Mouse (Mus musculus): ENCODE measurements around the gene Slc1a7. TPM values are rescaled to one million over a fixed set of nuclear protein-coding genes. Genes with fewer than 3 reads are reported as not detected.

The Slc1a7 gene
- total RNA-seq, 2 experiments from 2014 or later: 0.27 to 0.45 TPM

DNA sequence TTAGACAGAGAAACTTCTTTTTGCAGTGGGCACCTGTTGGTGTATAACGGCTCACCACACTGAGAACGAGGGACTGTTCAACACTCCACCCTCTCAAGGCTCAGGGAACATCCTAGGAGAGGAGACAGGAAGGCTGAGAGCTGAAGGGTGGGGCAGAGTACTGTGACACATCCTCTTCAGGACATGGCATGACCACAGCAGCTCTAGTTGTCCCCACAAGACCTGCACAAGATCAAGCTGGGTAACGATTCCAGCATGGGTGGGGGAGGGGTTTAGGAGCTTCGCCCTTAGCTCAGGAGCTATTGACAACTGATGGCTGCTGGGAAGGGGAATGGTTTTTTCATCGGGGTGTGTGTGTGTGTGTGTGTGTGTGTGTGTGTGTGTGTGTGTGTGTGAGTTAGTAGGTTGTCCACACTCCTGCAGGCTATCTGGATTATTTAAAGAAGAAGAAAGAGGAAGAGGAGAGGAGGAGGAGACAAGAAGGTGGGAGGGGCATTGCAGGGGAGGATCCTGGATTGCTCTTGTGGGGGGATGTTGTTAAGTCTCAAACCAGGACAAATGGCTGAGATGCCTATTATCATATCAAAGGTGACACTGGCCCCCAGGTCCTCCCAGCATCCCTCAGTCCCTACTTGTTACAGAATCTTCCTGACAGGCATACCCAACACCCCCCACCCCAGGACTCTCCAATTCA lies 1.6 kb upstream of the Slc1a7 start:
- no peak for DNase-seq (ENCODE audit: low spot score in 2 of 2)

- DNase-seq (ENCODE audit: low spot score in 2 of 2): no peak
Measured at GRCm38 (mm10) chr4:107969781-107970180, 1.6 kb downstream of the Slc1a7 start.

GRCm38 (mm10) chr4:107971162-107971561 lies 3.0 kb downstream of the Slc1a7 start:
- no peak for DNase-seq (ENCODE audit: low spot score in 2 of 2)

DNA sequence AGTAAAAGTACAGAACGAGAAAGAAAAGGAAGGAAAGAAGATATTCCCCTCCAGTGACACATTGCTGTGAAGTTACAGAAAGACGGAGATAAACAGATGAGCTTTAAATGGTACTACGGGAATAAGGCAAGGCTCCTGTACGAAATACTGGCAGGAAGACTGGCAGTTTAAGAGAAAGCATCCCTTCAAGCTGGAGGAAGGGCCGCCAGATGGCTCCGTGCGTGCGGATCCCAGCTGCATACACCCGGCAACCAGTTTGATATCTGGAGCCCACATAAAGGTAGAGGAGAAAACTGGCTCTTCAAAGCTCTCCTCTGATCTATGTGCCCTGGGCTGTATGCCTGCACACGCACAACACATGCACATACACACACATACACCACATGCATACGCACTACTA lies 6.4 kb downstream of the Slc1a7 start:
- DNase-seq (ENCODE audit: low spot score in 2 of 2): no peak

DNA sequence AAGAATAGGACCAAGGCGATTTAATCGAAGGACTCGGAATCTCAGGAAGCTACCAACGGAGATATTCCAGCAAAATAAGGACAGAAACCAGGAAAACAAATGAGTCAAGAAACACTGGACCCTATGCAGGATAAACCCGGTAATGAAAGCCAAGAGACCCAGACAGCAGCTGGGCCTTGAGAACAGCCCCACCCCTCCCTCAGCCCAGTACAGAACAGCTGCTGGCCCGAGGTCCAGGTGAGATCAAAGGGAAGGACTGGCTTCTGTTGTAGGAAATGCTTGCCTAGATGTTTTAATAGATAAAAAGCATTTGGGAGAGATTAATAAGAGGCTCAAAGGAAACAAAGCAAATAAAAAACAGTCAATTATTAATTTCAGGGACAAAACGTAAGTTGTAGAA lies 6.9 kb downstream of the Slc1a7 start:
- no peak for DNase-seq (ENCODE audit: low spot score in 2 of 2)

GRCm38 (mm10) chr4:107977593-107977992 lies 9.5 kb downstream of the Slc1a7 start:
- DNase-seq (ENCODE audit: low spot score in 2 of 2): no peak

DNA sequence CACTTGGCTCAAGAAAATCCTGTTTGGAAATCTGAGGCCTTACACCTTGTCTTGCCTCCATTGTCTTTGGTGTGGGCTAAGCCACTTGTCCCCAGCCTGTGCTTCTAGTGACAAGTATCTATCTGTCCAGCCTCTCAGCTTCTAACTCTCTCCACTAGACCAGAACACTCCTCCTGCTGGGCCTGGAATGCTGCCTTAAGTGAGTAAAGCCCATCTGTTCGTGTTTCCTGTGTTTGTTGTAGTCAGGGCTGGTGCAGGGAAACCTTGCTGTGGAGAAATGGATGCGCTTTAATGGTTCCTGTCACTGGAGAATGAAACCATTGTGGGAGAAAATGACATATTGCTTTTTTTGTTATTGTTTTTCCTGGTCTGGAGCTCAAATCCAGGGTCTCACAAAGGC lies 11.4 kb downstream of the Slc1a7 start:
- DNase-seq (ENCODE audit: low spot score in 2 of 2): no peak

- DNase-seq (ENCODE audit: low spot score in 2 of 2): no peak
Measured at GRCm38 (mm10) chr4:107980002-107980600, 12.0 kb downstream of the Slc1a7 start.

- DNase-seq (ENCODE audit: low spot score in 2 of 2): no peak
Measured at GRCm38 (mm10) chr4:107983717-107984116, 15.6 kb downstream of the Slc1a7 start.

DNA sequence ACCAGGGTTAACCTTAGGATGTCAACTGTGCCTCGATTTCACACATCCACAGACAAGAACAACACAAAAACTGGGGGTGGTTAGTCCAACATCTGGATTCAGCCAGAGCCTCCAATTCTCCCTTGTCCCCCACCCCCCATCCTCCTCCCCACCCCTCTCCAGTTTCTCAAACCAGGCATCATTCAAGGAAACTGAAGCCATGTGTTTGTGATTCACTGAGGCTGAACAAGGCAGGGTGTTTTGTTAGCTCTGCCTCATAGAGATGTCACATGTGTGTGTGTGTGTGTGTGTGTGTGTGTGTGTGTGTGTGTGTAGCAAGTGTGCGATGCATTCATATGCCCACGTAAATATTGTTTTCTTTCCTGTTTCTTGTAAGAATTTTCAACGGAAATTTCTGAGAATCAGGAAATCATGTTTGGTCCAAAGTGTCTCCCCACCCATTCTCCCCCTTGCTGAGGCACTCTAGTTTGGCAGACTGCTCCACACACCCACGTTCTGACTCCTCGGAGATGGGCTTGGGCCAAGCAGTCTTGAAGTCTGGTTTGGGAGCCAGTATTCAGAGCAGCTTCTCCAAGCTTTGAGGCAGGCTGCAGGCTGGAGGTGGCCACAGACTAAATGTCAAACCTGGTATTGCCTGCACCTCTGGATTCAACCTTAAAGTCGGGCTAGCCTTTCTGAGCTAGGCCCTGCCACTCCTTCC lies 16.3 kb downstream of the Slc1a7 start:
- DNase-seq (ENCODE audit: low spot score in 2 of 2): peak in 1 of 2 experiments; percentile 38

DNA sequence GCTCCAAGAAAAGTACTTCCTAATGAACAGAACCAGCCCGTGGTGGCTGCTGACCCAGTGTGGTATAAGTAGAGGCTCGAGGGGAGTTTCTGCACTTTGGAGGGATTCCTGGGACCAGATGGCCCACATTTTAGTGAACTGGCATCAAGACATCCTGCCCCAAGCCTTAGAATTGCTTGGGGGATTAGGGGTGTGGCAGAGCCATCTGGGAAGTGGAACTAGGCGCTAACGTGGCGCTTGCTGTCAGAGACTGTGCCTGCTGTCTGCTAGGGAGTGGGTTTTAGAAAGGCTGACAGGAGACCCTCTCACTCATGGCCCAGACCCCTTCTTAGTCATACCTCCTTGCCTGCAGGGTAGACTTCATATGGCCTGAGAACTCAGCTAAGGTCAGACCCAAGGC lies 17.7 kb downstream of the Slc1a7 start:
- no peak for DNase-seq (ENCODE audit: low spot score in 2 of 2)

GRCm38 (mm10) chr4:107986386-107987168 lies 18.4 kb downstream of the Slc1a7 start:
- DNase-seq (ENCODE audit: low spot score in 2 of 2): no peak

DNA sequence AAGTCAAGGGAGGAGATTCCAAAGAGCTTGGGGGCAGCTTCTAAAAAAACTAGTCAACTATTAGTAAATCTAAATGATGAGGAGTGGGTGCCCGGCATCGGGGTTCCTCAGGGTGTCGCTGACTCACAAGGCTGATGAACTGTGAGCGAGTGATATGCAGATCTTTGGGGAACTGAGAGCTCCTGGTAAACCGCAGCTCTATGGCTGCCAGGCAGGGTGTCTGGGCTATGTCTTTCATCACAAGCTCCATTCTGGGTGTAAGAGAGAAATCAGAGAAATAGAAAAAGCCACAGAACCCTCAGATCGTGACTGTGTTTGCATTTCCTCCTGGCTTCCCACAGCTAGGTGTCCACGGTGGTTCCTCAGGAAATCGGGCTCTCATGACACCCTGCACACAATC lies 20.8 kb downstream of the Slc1a7 start:
- DNase-seq (ENCODE audit: low spot score in 2 of 2): no peak

DNA sequence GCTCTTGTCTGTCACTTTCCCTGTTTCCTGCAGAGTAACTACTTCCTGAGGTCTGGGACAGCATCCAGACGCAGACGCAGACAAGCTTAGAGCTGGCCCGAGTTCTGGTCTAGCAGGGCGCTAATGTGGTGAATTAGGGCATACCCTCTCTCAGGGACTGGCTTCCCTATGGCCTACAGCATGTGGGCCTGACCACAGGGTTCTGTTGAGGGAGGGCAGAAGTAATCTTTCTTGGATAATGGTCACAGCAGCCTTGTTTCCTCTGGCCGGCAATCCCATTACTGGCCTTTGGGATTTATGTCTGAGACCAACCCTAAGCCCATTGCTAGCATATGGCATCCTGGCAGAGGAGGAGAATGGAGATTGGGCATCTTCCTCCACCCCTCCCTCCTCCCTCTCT lies 22.7 kb downstream of the Slc1a7 start:
- no peak for DNase-seq (ENCODE audit: low spot score in 2 of 2)

GRCm38 (mm10) chr4:107991879-107992278 lies 23.7 kb downstream of the Slc1a7 start:
- no peak for DNase-seq (ENCODE audit: low spot score in 2 of 2)

DNA sequence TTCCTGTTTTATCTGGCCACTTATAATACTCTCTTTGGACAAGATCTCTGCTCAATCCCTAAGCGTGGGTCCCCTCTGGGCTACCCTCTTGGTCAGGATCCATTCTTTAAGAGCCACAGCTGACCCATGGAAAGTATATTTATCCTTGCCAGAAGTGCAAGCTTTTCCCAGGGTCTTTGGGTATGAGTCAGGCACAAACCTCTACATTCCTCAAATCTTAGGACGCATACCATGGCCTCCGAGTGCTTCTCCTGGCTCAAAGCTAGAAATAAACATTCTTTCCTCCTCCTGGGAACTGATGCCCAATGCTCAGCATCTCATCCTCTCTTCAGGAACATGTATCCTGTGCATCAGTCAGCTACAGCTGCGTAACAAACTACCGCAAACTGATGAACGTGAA lies 26.9 kb downstream of the Slc1a7 start:
- no peak for DNase-seq (ENCODE audit: low spot score in 2 of 2)

DNA sequence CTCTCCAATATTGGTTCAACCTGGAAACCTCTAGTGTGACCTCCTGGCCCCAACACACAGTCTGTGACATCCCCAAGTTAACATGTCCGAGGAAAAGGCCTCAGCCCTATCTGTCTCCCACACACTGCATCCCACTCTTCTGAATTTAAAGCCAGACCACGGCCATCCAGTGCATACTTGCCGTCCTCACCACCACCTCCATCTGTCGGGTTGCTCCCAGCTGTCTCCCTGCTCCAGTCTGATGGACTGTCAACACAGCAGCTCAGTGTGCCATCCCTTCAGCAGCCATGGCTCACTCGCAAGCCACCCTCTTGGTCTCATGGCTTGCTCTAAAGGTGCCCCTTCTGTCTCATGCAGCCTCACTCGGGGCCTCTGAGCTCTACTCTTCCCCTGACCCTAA lies 27.6 kb downstream of the Slc1a7 start:
- no peak for DNase-seq (ENCODE audit: low spot score in 2 of 2)

DNA sequence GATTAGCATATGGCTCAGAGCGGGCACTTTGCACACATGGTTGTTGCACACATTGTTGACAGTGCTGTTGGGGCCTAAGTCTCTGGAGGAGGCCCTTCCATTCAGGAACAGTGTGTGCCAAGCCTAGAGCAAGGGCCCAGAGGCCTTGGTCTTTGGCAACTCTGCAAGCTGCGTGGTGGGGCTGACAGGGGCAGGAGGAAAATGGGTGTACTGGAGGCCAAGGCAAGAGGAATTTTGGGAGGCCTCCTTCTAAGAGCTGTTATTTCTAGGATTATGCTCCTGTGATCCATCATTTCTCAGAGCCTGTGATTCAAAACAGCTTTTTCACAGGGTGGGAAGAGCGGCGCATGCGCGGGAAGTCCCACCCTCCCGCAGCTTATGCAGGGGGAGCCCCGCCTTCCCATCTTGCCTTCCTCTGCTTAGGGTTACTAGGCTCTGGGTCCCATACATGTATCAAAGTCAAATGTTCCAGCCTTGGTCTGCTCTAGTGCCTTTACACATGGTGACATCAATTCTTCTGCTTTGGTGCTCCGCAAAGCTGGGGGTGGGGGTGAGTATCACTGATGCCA lies 28.4 kb downstream of the Slc1a7 start:
- no peak for DNase-seq (ENCODE audit: low spot score in 2 of 2)

- no peak for DNase-seq (ENCODE audit: low spot score in 2 of 2)
Measured at GRCm38 (mm10) chr4:107998641-107999332, 30.7 kb downstream of the Slc1a7 start.

DNA sequence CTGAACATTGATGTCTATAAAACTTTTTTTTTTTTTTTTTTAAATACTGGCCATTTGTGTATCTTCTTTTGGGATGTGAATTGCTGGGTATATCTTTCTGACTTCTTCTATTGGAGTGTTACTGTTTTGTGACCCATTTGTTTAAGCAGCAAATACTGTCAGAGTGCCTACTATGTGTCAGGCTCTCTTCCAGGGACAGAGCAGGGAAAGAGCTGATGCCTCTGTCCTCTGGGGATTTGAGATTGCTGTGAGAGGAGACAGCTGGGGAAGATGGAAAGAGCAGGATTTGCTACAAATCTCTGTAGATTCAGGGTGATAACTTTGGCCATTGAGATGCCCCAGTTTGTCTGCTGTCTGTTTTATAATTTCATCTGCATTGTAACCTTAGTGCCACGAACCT lies 31.2 kb downstream of the Slc1a7 start:
- DNase-seq (ENCODE audit: low spot score in 2 of 2): no peak

GRCm38 (mm10) chr4:108005328-108005727 lies 37.2 kb downstream of the Slc1a7 start:
- no peak for DNase-seq (ENCODE audit: low spot score in 2 of 2)

All from adrenal gland, adult 18-20 months (tissue).